Mouse (Mus musculus) liver, embryonic 13.5 days (tissue): ENCODE measurements around the gene March7. TPM values are rescaled to one million over a fixed set of nuclear protein-coding genes. Genes with fewer than 3 reads are reported as not detected.

Experiments used
- ATAC-seq: fragments of 200-750 bp; cut with Nextera tagmentation; 2 replicates; pipeline ENCODE4 v1.8.0; 2017; ENCODE audit warnings: low read depth, mild to moderate bottlenecking, moderate number of reproducible peaks, moderate library complexity
- DNase-seq: peaks from one replicate; pipeline ENCODE4 v3.0.0; 2022
- H3K27ac ChIP-seq: fragments of 300-500 bp; sonication (generic); 2 replicates; pipeline ENCODE4 v1.5.1; 2015; ENCODE audit warnings: moderate library complexity, mild to moderate bottlenecking, inconsistent platforms
- H3K27me3 ChIP-seq: fragments of 300-500 bp; sonication (generic); 2 replicates; pipeline ENCODE4 v1.6.1; 2015; ENCODE audit warnings: mild to moderate bottlenecking, inconsistent platforms
- H3K36me3 ChIP-seq: fragments of 300-500 bp; sonication (generic); 2 replicates; pipeline ENCODE4 v1.6.1; 2015; ENCODE audit warnings: mild to moderate bottlenecking, inconsistent platforms
- H3K4me1 ChIP-seq: fragments of 300-500 bp; sonication (generic); replicated peaks from 2 replicates; pipeline ENCODE4 v1.6.1; 2015; ENCODE audit warnings: inconsistent platforms
- H3K4me2 ChIP-seq: fragments of 300-500 bp; sonication (generic); 2 replicates; pipeline ENCODE4 v1.6.1; 2015; ENCODE audit warnings: inconsistent platforms, mild to moderate bottlenecking, moderate library complexity
- H3K4me3 ChIP-seq: fragments of 300-500 bp; sonication (generic); replicated peaks from 2 replicates; pipeline ENCODE4 v1.5.1; 2015; ENCODE audit warnings: mild to moderate bottlenecking, inconsistent platforms
- H3K9ac ChIP-seq: fragments of 300-500 bp; sonication (generic); 2 replicates; pipeline ENCODE4 v1.6.1; 2015; ENCODE audit warnings: mild to moderate bottlenecking, inconsistent platforms
- H3K9me3 ChIP-seq: fragments of 300-500 bp; sonication (generic); replicated peaks from 2 replicates; pipeline ENCODE4 v1.6.1; 2016; ENCODE audit warnings: inconsistent platforms
- WGBS: fragments of 180-500 bp; shearing (Covaris S2); methylation state at CpG from one replicate; pipeline ENCODE4 v1.1.7; 2015; ENCODE audit not compliant: insufficient replicate concordance; 5-methylcytosine and 5-hydroxymethylcytosine counted together
- polyA plus RNA-seq: library from polyadenylated mRNA; unstranded; fragments of >200 nt; fragmentation: Nextera tagmentation; extraction: Ambion mirVana; gene quantifications from 2 replicates; pipeline ENCODE4 v1.2.1, GENCODE M21; 2015

March7 gene
- polyA plus RNA-seq: 23.4 and 24.9 TPM in 2 replicates

DNA sequence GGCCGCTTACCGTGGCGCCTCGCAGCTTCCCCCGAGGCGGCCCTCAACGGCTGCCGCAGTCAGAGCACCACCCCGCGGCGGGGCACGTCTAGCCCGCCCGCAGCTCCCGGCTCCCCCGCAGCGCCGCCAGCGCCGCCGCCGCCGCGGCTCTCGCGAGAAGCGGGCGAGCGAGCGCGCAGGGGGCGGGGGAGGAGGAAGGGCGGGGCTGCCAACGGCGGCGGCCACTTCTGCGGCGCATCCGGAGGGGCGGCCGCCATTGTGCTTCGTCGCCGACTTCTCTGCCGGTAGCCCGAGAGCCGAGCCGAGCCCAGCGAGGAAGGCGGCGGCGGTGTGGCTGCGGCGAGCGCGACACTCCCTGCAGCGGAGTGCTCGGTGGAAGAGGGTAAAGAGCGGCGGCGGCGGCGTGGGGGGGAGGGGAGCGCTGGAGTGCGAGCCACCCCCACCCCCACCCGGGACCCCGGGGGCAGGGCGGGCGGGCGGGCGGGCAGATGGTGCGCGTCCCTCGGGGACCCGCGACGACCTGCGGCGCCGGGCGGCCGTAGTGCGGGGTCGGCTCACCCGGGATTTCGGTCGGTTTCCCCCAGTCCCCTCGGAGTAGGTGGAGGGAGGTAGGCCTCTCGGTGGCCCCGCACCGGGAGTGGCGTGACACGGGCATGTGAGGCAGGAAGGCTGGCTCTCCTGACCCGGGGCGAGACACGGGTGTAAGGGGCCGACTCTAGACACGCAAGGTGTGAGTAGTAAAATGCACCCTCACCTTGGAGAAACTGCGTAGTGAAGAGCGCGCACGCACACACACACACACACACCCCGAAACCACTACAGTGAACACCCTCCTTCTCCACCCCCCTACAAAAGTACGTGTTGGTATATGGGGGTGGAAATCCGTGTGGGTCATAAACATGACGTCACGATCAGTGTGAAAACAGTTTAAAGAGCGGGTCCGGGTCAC, at the start of gene March7, which contains the start of gene Baz2b:
TSS of gene March7 (plus strand) at position 185 of the 949 bp plus-strand sequence.
TSS of gene Baz2b (minus strand) at position 137 of the 949 bp plus-strand sequence.
- H3K27me3 ChIP-seq: no peaks in the 10 kb centered on the region
- H3K4me1 ChIP-seq: peaks cover 52% of the 10 kb centered on the region
- DNase-seq (peak; percentile 83), ATAC-seq (peak; percentile 91)
- peak within 1 kb of the TSS; percentile 76 for H3K4me2 ChIP-seq
- peak within 1 kb of the TSS; percentile 93 for H3K4me3 ChIP-seq
- H3K9me3 ChIP-seq: no peaks in the 10 kb centered on the region
- H3K9ac ChIP-seq: peak within 1 kb of the TSS; percentile 96
- peaks cover 31% of the 10 kb centered on the region for H3K36me3 ChIP-seq
- peak within 1 kb of the TSS; percentile 92 for H3K27ac ChIP-seq
- WGBS: under 1% methylated on average over 101 of the region's 109 CpGs

DNA sequence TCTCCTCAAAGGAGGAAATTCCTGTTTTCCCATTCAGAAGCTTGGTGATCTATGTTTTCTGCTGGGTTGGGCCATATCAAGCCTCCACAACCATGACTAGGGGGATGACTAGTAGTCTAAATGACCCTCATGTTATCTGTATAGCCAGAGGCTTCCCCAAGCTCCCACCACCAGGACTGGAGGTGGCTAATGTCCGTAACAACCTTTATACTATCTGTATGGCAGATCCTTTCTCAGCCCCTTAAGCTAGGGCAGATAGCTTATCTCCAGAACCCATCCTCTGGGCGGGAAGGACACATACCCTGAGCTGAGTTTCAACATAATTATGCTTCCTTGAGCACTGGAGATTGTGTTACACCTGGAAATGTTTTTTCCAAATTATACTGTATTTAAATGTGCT, 45.9 kb upstream of the March7 start:
- no peaks in the 10 kb centered on the region for H3K9me3 ChIP-seq
- peak; percentile 68 for DNase-seq
- no peak overlapping the region for H3K4me3 ChIP-seq
- H3K27me3 ChIP-seq: no peaks in the 10 kb centered on the region
- H3K4me1 ChIP-seq: peaks cover 16% of the 10 kb centered on the region
- no peak overlapping the region for H3K9ac ChIP-seq
- ATAC-seq: peak; percentile 97
- H3K27ac ChIP-seq: peak overlapping the region; percentile 58
- peak overlapping the region; percentile 28 for H3K4me2 ChIP-seq
- H3K36me3 ChIP-seq: no peaks in the 10 kb centered on the region
- 11% methylated on average over 2 of the region's 2 CpGs for WGBS

DNA sequence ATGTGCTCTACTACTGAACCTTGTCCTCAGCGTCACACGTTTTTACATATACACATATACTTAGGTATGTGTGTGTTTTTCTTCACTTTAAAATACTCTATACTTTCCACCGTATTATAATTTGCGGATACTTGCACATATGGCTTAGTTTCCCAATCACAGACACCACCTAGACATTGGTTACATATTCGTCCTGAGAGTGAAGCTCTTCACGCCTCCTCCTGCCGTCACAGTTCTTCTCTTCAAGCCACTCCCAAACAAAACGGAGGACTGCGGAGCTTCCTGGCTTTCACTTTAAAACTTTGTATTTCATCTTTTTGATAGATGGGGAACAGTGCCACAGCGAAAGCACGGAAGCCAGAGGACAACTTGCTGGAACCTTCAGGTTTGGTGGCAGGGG, 44.0 kb upstream of the March7 start:
- H3K9me3 ChIP-seq: no peaks in the 10 kb centered on the region
- no peak overlapping the region for H3K9ac ChIP-seq
- peaks cover 16% of the 10 kb centered on the region for H3K4me1 ChIP-seq
- no peaks in the 10 kb centered on the region for H3K36me3 ChIP-seq
- ATAC-seq: no peak
- DNase-seq: no peak
- H3K4me3 ChIP-seq: no peak overlapping the region
- H3K27ac ChIP-seq: no peak overlapping the region
- no peak overlapping the region for H3K4me2 ChIP-seq
- WGBS: 86% methylated on average over 11 of the region's 11 CpGs
- no peaks in the 10 kb centered on the region for H3K27me3 ChIP-seq

DNA sequence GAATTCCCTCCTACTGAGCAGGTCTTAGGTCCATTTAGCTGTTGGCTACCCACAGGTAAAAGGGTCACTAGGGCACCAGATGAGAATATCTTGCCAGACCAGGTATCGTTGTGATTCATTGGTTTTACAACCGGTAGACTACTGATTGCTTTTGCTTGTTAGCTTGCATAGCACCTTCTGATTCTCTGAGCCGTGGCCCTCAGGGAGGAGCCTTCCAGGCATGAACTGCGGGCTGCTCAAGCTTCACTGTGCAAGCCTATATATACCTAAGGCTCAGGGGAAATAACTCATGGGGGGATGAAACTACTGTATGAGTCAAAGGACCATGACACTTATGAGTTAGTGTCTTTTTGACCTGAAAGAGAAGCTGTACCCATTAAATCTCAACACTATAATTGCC, 42.8 kb upstream of the March7 start:
- Histone ChIP-seq H3K9me3 (no peaks in the 10 kb centered on the region), H3K4me2 (no peak overlapping the region), H3K27ac (no peak overlapping the region), H3K27me3 (no peaks in the 10 kb centered on the region), H3K9ac (no peak overlapping the region), H3K36me3 (no peaks in the 10 kb centered on the region), H3K4me3 (no peak overlapping the region), H3K4me1 (peaks cover 19% of the 10 kb centered on the region)
- DNase-seq (no peak), ATAC-seq (no peak)
- 85% methylated on average over 4 of the region's 4 CpGs for WGBS

GRCm38 (mm10) chr2:60171786-60172530, 37.7 kb upstream of the March7 start:
- DNase-seq: no peak
- Histone ChIP-seq H3K4me3 (no peak overlapping the region), H3K27ac (no peak overlapping the region), H3K36me3 (no peaks in the 10 kb centered on the region), H3K27me3 (no peaks in the 10 kb centered on the region), H3K9ac (no peak overlapping the region), H3K9me3 (no peaks in the 10 kb centered on the region), H3K4me2 (no peak overlapping the region), H3K4me1 (peaks cover 9% of the 10 kb centered on the region; the same call in 1 of the 2 replicates)
- WGBS: 56% methylated on average over 7 of the region's 7 CpGs
- no peak for ATAC-seq

- Histone ChIP-seq H3K4me1 (peaks cover 9% of the 10 kb centered on the region; the same call in 1 of the 2 replicates), H3K9ac (no peak overlapping the region), H3K4me2 (no peak overlapping the region), H3K27me3 (no peaks in the 10 kb centered on the region), H3K27ac (no peak overlapping the region), H3K4me3 (no peak overlapping the region), H3K9me3 (no peaks in the 10 kb centered on the region), H3K36me3 (no peaks in the 10 kb centered on the region)
- ATAC-seq (no peak), DNase-seq (no peak)
- WGBS: 37% methylated on average over 2 of the region's 2 CpGs
Observed at GRCm38 (mm10) chr2:60172531-60172914, 37.2 kb upstream of the March7 start.

GRCm38 (mm10) chr2:60173190-60173589, 36.5 kb upstream of the March7 start:
- no peaks in the 10 kb centered on the region for H3K36me3 ChIP-seq
- no peak overlapping the region for H3K9ac ChIP-seq
- H3K27me3 ChIP-seq: no peaks in the 10 kb centered on the region
- no peak overlapping the region for H3K4me2 ChIP-seq
- no peak for DNase-seq
- H3K4me3 ChIP-seq: no peak overlapping the region
- H3K27ac ChIP-seq: no peak overlapping the region
- WGBS: 50% methylated on average over 3 of the region's 3 CpGs
- no peak for ATAC-seq
- H3K4me1 ChIP-seq: peaks cover 9% of the 10 kb centered on the region; the same call in 1 of the 2 replicates
- no peaks in the 10 kb centered on the region for H3K9me3 ChIP-seq

DNA sequence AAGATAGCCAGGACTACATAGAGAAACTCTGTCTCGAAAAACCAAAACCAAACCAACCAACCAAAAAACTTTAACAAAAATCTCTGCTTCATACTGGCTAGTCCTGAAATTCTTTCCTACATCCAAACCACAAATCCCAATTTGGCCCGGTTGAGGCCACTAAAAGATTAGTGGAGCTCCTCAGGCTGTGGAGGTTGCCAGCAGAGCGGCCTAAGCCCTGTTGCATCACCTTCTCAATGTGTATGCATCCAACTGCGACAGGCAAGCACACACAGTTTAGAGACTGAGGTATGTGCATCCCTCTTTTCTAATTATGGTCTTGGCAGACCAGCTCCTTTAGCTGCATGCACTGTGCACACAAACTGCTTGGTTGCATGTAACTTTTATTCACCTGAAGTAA, 36.1 kb upstream of the March7 start:
- ATAC-seq: no peak
- no peak overlapping the region for H3K4me2 ChIP-seq
- H3K27me3 ChIP-seq: no peaks in the 10 kb centered on the region
- no peaks in the 10 kb centered on the region for H3K9me3 ChIP-seq
- H3K27ac ChIP-seq: no peak overlapping the region
- WGBS: 81% methylated on average over 4 of the region's 4 CpGs
- H3K9ac ChIP-seq: no peak overlapping the region
- peaks cover 9% of the 10 kb centered on the region; the same call in 1 of the 2 replicates for H3K4me1 ChIP-seq
- no peaks in the 10 kb centered on the region for H3K36me3 ChIP-seq
- no peak overlapping the region for H3K4me3 ChIP-seq
- DNase-seq: no peak

DNA sequence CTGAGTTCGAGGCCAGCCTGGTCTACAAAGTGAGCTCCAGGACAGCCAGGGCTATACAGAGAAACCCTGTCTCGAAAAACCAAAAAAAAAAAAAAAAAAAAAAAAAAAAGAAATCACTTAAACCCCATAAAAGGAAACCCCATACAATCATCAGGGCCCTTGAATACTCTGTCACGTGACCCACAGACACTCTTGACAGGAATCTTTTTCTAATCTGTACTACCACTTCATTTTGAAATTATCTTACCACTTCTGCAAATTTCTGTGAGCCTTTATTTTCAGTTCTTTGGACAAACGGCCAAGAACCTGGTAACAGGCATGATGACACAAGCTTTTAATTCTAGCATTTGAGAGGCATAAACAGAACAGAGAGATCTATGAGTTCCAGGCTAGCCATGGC, 34.6 kb upstream of the March7 start:
- ATAC-seq: no peak
- WGBS: 68% methylated on average over 3 of the region's 4 CpGs
- no peak overlapping the region for H3K4me3 ChIP-seq

GRCm38 (mm10) chr2:60176087-60176486, 33.6 kb upstream of the March7 start:
- H3K27me3 ChIP-seq: no peaks in the 10 kb centered on the region
- ATAC-seq (no peak), DNase-seq (no peak)
- H3K9me3 ChIP-seq: no peaks in the 10 kb centered on the region
- WGBS: 52% methylated on average over 5 of the region's 5 CpGs
- no peak overlapping the region for H3K4me3 ChIP-seq
- H3K4me2 ChIP-seq: no peak overlapping the region
- no peaks in the 10 kb centered on the region for H3K36me3 ChIP-seq
- H3K27ac ChIP-seq: no peak overlapping the region
- no peak overlapping the region for H3K9ac ChIP-seq
- peaks cover 9% of the 10 kb centered on the region; the same call in 1 of the 2 replicates for H3K4me1 ChIP-seq

More for the DNA sequence above, 34.6 kb upstream of the March7 start:
- Histone ChIP-seq H3K36me3 (no peaks in the 10 kb centered on the region), H3K27ac (no peak overlapping the region), H3K9ac (no peak overlapping the region), H3K4me2 (no peak overlapping the region), H3K4me1 (peaks cover 9% of the 10 kb centered on the region; the same call in 1 of the 2 replicates), H3K27me3 (no peaks in the 10 kb centered on the region), H3K9me3 (no peaks in the 10 kb centered on the region)
- DNase-seq: no peak

- WGBS: 77% methylated on average over 3 of the region's 3 CpGs
- no peak overlapping the region for H3K4me2 ChIP-seq
- no peaks in the 10 kb centered on the region for H3K27me3 ChIP-seq
- no peak overlapping the region for H3K9ac ChIP-seq
- no peak overlapping the region for H3K27ac ChIP-seq
- H3K36me3 ChIP-seq: no peaks in the 10 kb centered on the region
- DNase-seq (no peak), ATAC-seq (no peak)
- H3K9me3 ChIP-seq: no peaks in the 10 kb centered on the region
- H3K4me3 ChIP-seq: no peak overlapping the region
- peaks cover under 1% of the 10 kb centered on the region; the same call in 1 of the 2 replicates for H3K4me1 ChIP-seq
Observed at GRCm38 (mm10) chr2:60177490-60177889, 32.2 kb upstream of the March7 start.
